Mouse (Mus musculus) CH12.LX (cell line): ENCODE measurements around the gene Otogl.

Source experiments
- CTCF ChIP-seq, 2 experiments: IDR thresholded peaks in 1 of 2; conservative IDR thresholded peaks in 1 of 2; 2 replicates each; pipeline ENCODE4 v1.5.1; 2011 to 2012; ENCODE audit warnings: low read depth in 2 of 2, low read length in 2 of 2, improper control_type of control experiment in 1 of 2, inconsistent platforms in 1 of 2, mild to moderate bottlenecking in 1 of 2, moderate library complexity in 1 of 2
- JUND ChIP-seq: conservative IDR thresholded peaks from 2 replicates; pipeline ENCODE4 v1.6.1; 2011; ENCODE audit warnings: low read depth, low read length, improper control_type of control experiment
- NELFE ChIP-seq: IDR thresholded peaks from 2 replicates; pipeline ENCODE4 v1.6.1; 2011; ENCODE audit warnings: low read depth, low read length, improper control_type of control experiment
- POLR2A ChIP-seq: IDR thresholded peaks from 2 replicates; pipeline ENCODE4 v1.6.1; 2011; ENCODE audit warnings: low read depth, mild to moderate bottlenecking, improper control_type of control experiment, low read length
- ZMIZ1 ChIP-seq: IDR thresholded peaks from 2 replicates; pipeline ENCODE4 v1.6.1; 2012; ENCODE audit warnings: low read depth, mild to moderate bottlenecking, inconsistent platforms, low read length, improper control_type of control experiment

GRCm38 (mm10) chr10:107860235-107860917, 51.6 kb downstream of the Otogl start:
- TF ChIP-seq JUND (no peak), ZMIZ1 (no peak), NELFE (no peak), CTCF (conservative IDR thresholded peaks at IDR 0.05 in 1 of 2, IDR thresholded peaks at IDR 0.05 in 1 of 2; ENCODE audit: low read depth in 2 of 2, low read length in 2 of 2) (no peak), POLR2A (no peak)
